Mouse (Mus musculus) heart, embryonic 14.5 days (tissue): Measurements from ENCODE around the gene Fbln2. TPM values are rescaled to one million over a fixed set of nuclear protein-coding genes. Genes with fewer than 3 reads are reported as not detected.

Source experiments
- ATAC-seq: fragments of 200-750 bp; cut with Nextera tagmentation; 2 replicates; pipeline ENCODE4 v1.8.0; 2017; ENCODE audit warnings: low read depth, moderate TSS enrichment; ENCODE audit not compliant: insufficient number of reproducible peaks, insufficient read depth, low FRiP score
- H3K27ac ChIP-seq, 2 experiments: fragments of 200-500 bp in 1 of 2; fragments of 300-500 bp in 1 of 2; sonication (generic) in 1 of 2; replicated peaks in 1 of 2; 2 replicates each; pipeline ENCODE4 v1.5.1; 2012 to 2014; ENCODE audit warnings: low read depth in 2 of 2, low read length in 2 of 2, control low read depth in 1 of 2, mild to moderate bottlenecking in 1 of 2, mixed read lengths in 1 of 2; ENCODE audit not compliant: control insufficient read depth in 1 of 2, insufficient read depth in 1 of 2
- H3K27me3 ChIP-seq: fragments of 300-500 bp; sonication (generic); 2 replicates; pipeline ENCODE4 v1.6.1; 2014; ENCODE audit warnings: mild to moderate bottlenecking, low read length, control low read depth; ENCODE audit not compliant: control insufficient read depth, insufficient read depth
- H3K36me3 ChIP-seq: fragments of 300-500 bp; sonication (generic); 2 replicates; pipeline ENCODE4 v1.6.1; 2014; ENCODE audit warnings: mild to moderate bottlenecking, control low read depth, low read length, mixed read lengths; ENCODE audit not compliant: control insufficient read depth, insufficient read depth
- H3K4me1 ChIP-seq, 2 experiments: fragments of 200-500 bp in 1 of 2; fragments of 300-500 bp in 1 of 2; sonication (generic) in 1 of 2; 2 replicates each; pipeline ENCODE4 v1.6.1; 2012 to 2014; ENCODE audit warnings: low read length in 2 of 2, control low read depth in 1 of 2, mixed read lengths in 1 of 2; ENCODE audit not compliant: control insufficient read depth in 2 of 2, insufficient read depth in 2 of 2
- H3K4me2 ChIP-seq: fragments of 300-500 bp; sonication (generic); 2 replicates; pipeline ENCODE4 v1.6.1; 2014; ENCODE audit warnings: mild to moderate bottlenecking, low read length
- H3K4me3 ChIP-seq, 2 experiments: fragments of 200-500 bp in 1 of 2; fragments of 300-500 bp in 1 of 2; sonication (generic) in 1 of 2; 2 replicates each; pipeline ENCODE4 v1.5.1; 2012 to 2014; ENCODE audit warnings: low read length in 2 of 2, mild to moderate bottlenecking in 2 of 2, control low read depth in 1 of 2, low read depth in 1 of 2, moderate library complexity in 1 of 2; ENCODE audit not compliant: control insufficient read depth in 1 of 2, insufficient read depth in 1 of 2
- H3K9ac ChIP-seq: fragments of 300-500 bp; sonication (generic); 2 replicates; pipeline ENCODE4 v1.6.1; 2014; ENCODE audit warnings: mild to moderate bottlenecking, low read length
- H3K9me3 ChIP-seq: fragments of 300-500 bp; sonication (generic); 2 replicates; pipeline ENCODE4 v1.6.1; 2016; ENCODE audit warnings: low read length, control low read depth; ENCODE audit not compliant: control insufficient read depth
- WGBS: fragments of 180-500 bp; shearing (Covaris S2); extraction: QIAGEN DNeasy Blood & Tissue Kit; methylation state at CpG from one replicate; pipeline ENCODE4 v1.1.7; 2014; 5-methylcytosine and 5-hydroxymethylcytosine counted together
- polyA plus RNA-seq: library from polyadenylated mRNA; unstranded; fragments of >200 nt; fragmentation: Nextera tagmentation; extraction: Ambion mirVana; gene quantifications from 2 replicates; pipeline ENCODE4 v1.2.1, GENCODE M21; 2014

Gene Fbln2
- polyA plus RNA-seq, 1 experiment from 2014 or later = 144 TPM

- Histone ChIP-seq H3K4me2 (no peak overlapping the region), H3K4me3 (no peak overlapping the region), H3K9me3 (no peaks in the 10 kb centered on the region), H3K36me3 (no peaks in the 10 kb centered on the region), H3K27ac (no peak overlapping the region), H3K9ac (no peak overlapping the region), H3K27me3 (peaks cover 81% of the 10 kb centered on the region), H3K4me1 (no peaks in the 10 kb centered on the region)
- ATAC-seq = no peak
- WGBS = 53% methylated on average over 10 of the region's 10 CpGs
Observed at GRCm38 (mm10) chr6:91290937-91291336, 78.7 kb downstream of the Fbln2 start.

GRCm38 (mm10) chr6:91295431-91295830, 83.2 kb downstream of the Fbln2 start:
- 59% methylated on average over 4 of the region's 4 CpGs for WGBS
- Histone ChIP-seq H3K27ac (no peak overlapping the region), H3K4me3 (no peak overlapping the region), H3K27me3 (peaks cover 64% of the 10 kb centered on the region), H3K4me1 (peaks cover 0 to 3% of the 10 kb centered on the region in 2 experiments; a peak in 2 of 4 replicates), H3K4me2 (no peak overlapping the region), H3K9ac (no peak overlapping the region), H3K36me3 (no peaks in the 10 kb centered on the region), H3K9me3 (no peaks in the 10 kb centered on the region)
- ATAC-seq = no peak

- ATAC-seq = no peak
- no peaks in the 10 kb centered on the region for H3K36me3 ChIP-seq
- no peak overlapping the region for H3K4me2 ChIP-seq
- H3K27ac ChIP-seq = no peak overlapping the region
- no peaks in the 10 kb centered on the region for H3K9me3 ChIP-seq
- peaks cover 45% of the 10 kb centered on the region for H3K27me3 ChIP-seq
- H3K4me1 ChIP-seq = peaks cover 6 to 10% of the 10 kb centered on the region in 2 experiments; a peak in 3 of 4 replicates
- no peak overlapping the region for H3K4me3 ChIP-seq
- no peak overlapping the region for H3K9ac ChIP-seq
- WGBS = 69% methylated on average over 6 of the region's 6 CpGs
Observed at GRCm38 (mm10) chr6:91298828-91299227, 86.6 kb downstream of the Fbln2 start.

GRCm38 (mm10) chr6:91300079-91300478, 87.8 kb downstream of the Fbln2 start:
- H3K27me3 ChIP-seq = peaks cover 39% of the 10 kb centered on the region
- H3K4me1 ChIP-seq = peaks cover 6 to 10% of the 10 kb centered on the region in 2 experiments; a peak in 3 of 4 replicates
- no peak overlapping the region for H3K9ac ChIP-seq
- no peak overlapping the region for H3K4me2 ChIP-seq
- no peaks in the 10 kb centered on the region for H3K9me3 ChIP-seq
- no peak overlapping the region for H3K27ac ChIP-seq
- no peak; the same call in 1 of the 2 replicates for ATAC-seq
- H3K36me3 ChIP-seq = no peaks in the 10 kb centered on the region
- no peak overlapping the region for H3K4me3 ChIP-seq
- WGBS = 35% methylated on average over 3 of the region's 3 CpGs

GRCm38 (mm10) chr6:91301839-91302238, 89.6 kb downstream of the Fbln2 start:
- ATAC-seq = no peak
- Histone ChIP-seq H3K9me3 (no peaks in the 10 kb centered on the region), H3K9ac (no peak overlapping the region), H3K27me3 (peaks cover 32% of the 10 kb centered on the region), H3K4me3 (no peak overlapping the region), H3K36me3 (no peaks in the 10 kb centered on the region), H3K4me1 (peaks cover 6 to 10% of the 10 kb centered on the region in 2 experiments; a peak in 3 of 4 replicates), H3K4me2 (no peak overlapping the region), H3K27ac (no peak overlapping the region)
- 40% methylated on average over 1 of the region's 1 CpGs for whole genome bisulfite sequencing

- no peak for ATAC-seq
- Histone ChIP-seq H3K4me2 (no peak overlapping the region), H3K4me1 (peaks cover 6 to 10% of the 10 kb centered on the region in 2 experiments; a peak in 3 of 4 replicates), H3K27ac (no peak overlapping the region), H3K9me3 (no peaks in the 10 kb centered on the region), H3K36me3 (no peaks in the 10 kb centered on the region), H3K9ac (no peak overlapping the region), H3K4me3 (no peak overlapping the region), H3K27me3 (peaks cover 27% of the 10 kb centered on the region)
- 82% methylated on average over 3 of the region's 3 CpGs for WGBS
Observed at GRCm38 (mm10) chr6:91302337-91302736, 90.1 kb downstream of the Fbln2 start.

GRCm38 (mm10) chr6:91304172-91304571, 91.9 kb downstream of the Fbln2 start:
- Histone ChIP-seq H3K27ac (no peak overlapping the region), H3K9me3 (no peaks in the 10 kb centered on the region), H3K36me3 (no peaks in the 10 kb centered on the region), H3K27me3 (peaks cover 18% of the 10 kb centered on the region), H3K9ac (no peak overlapping the region), H3K4me2 (no peak overlapping the region), H3K4me3 (no peak overlapping the region), H3K4me1 (peaks cover 6 to 10% of the 10 kb centered on the region in 2 experiments; a peak in 3 of 4 replicates)
- 21% methylated on average over 4 of the region's 4 CpGs for WGBS
- ATAC-seq = no peak

- H3K4me1 ChIP-seq = peaks cover 4 to 6% of the 10 kb centered on the region in 2 experiments; a peak in 3 of 4 replicates
- no peak overlapping the region for H3K27ac ChIP-seq
- no peak overlapping the region for H3K4me2 ChIP-seq
- H3K9ac ChIP-seq = no peak overlapping the region
- no peak for ATAC-seq
- no peaks in the 10 kb centered on the region for H3K36me3 ChIP-seq
- no peak overlapping the region for H3K4me3 ChIP-seq
- H3K9me3 ChIP-seq = no peaks in the 10 kb centered on the region
- 60% methylated on average over 1 of the region's 1 CpGs for WGBS
- peaks cover 14% of the 10 kb centered on the region for H3K27me3 ChIP-seq
Observed at GRCm38 (mm10) chr6:91307972-91308371, 95.7 kb downstream of the Fbln2 start.
